Mouse (Mus musculus) embryonic facial prominence, embryonic 15.5 days (tissue): ENCODE data around the gene Ttc21a. TPM values are rescaled to one million over a fixed set of nuclear protein-coding genes. Genes with fewer than 3 reads are reported as not detected.

Source experiments
- ATAC-seq: fragments of 200-750 bp; cut with Nextera tagmentation; 2 replicates; pipeline ENCODE4 v1.8.0; 2017; ENCODE audit warnings: low read depth, moderate TSS enrichment; ENCODE audit not compliant: insufficient number of reproducible peaks, low FRiP score, low TSS enrichment
- H3K27ac ChIP-seq: fragments of 300-500 bp; sonication (generic); replicated peaks from 2 replicates; pipeline ENCODE4 v1.5.1; 2015; ENCODE audit warnings: mild to moderate bottlenecking, inconsistent platforms
- H3K27me3 ChIP-seq: fragments of 300-500 bp; sonication (generic); 2 replicates; pipeline ENCODE4 v1.6.1; 2015; ENCODE audit warnings: inconsistent platforms
- H3K36me3 ChIP-seq: fragments of 300-500 bp; sonication (generic); 2 replicates; pipeline ENCODE4 v1.6.1; 2015; ENCODE audit warnings: mild to moderate bottlenecking, inconsistent platforms
- H3K4me1 ChIP-seq: fragments of 300-500 bp; sonication (generic); 2 replicates; pipeline ENCODE4 v1.6.1; 2015; ENCODE audit warnings: inconsistent platforms
- H3K4me2 ChIP-seq: fragments of 300-500 bp; sonication (generic); replicated peaks from 2 replicates; pipeline ENCODE4 v1.6.1; 2015; ENCODE audit warnings: mild to moderate bottlenecking, inconsistent platforms
- H3K4me3 ChIP-seq: fragments of 300-500 bp; sonication (generic); replicated peaks from 2 replicates; pipeline ENCODE4 v1.5.1; 2015; ENCODE audit warnings: mild to moderate bottlenecking, inconsistent platforms
- H3K9ac ChIP-seq: fragments of 300-500 bp; sonication (generic); 2 replicates; pipeline ENCODE4 v1.6.1; 2015; ENCODE audit warnings: inconsistent platforms
- H3K9me3 ChIP-seq: fragments of 300-500 bp; sonication (generic); replicated peaks from 2 replicates; pipeline ENCODE4 v1.6.1; 2016; ENCODE audit warnings: inconsistent platforms
- WGBS: fragments of 180-500 bp; shearing (Covaris S2); methylation state at CpG from one replicate; pipeline ENCODE4 v1.1.7; 2015; 5-methylcytosine and 5-hydroxymethylcytosine counted together
- polyA plus RNA-seq: library from polyadenylated mRNA; unstranded; fragments of >200 nt; fragmentation: Nextera tagmentation; extraction: Ambion mirVana; gene quantifications from 2 replicates; pipeline ENCODE4 v1.2.1, GENCODE M21; 2015

Ttc21a gene
- polyA plus RNA-seq, 1 experiment from 2014 or later, result 2.6 TPM

DNA sequence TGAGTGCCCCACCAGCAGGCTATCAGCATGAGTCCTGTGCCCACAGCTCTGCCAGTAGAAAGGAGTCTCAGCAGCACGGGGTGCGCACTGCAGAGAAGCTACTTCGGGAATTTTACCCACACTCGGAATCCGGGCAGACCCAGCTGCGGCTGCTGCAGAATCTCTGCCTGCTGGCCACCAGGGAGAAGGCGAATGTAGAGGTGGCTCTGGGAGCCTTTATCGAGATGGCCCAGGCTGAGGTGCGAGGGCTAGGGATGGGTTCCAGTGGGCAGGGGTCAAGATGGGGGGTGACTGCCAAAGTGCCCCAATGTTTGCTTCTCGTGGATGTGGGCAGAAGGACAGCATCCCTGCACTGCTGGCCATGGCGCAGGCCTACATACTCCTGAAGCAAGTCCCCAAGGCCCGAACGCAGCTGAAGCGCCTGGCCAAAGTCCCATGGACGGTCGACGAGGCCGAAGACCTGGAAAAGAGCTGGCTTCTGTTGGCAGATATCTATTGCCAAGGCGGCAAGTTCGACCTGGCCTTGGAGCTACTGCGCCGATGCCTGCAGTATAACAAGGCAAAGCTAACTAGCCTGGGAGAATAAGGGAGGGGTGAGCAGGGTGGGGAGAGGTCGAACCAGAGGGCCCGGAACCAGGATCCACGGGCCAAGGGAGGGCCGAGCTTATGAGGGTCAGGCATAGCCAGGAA, 29.0 kb downstream of the Ttc21a start:
- Histone ChIP-seq H3K4me3 (no peak overlapping the region), H3K9me3 (no peaks in the 10 kb centered on the region), H3K36me3 (no peaks in the 10 kb centered on the region), H3K4me2 (no peak overlapping the region), H3K9ac (no peak overlapping the region), H3K4me1 (peaks cover 31% of the 10 kb centered on the region), H3K27me3 (no peaks in the 10 kb centered on the region), H3K27ac (no peak overlapping the region)
- WGBS, result 85% methylated on average over 26 of the region's 26 CpGs
- ATAC-seq, result no peak

DNA sequence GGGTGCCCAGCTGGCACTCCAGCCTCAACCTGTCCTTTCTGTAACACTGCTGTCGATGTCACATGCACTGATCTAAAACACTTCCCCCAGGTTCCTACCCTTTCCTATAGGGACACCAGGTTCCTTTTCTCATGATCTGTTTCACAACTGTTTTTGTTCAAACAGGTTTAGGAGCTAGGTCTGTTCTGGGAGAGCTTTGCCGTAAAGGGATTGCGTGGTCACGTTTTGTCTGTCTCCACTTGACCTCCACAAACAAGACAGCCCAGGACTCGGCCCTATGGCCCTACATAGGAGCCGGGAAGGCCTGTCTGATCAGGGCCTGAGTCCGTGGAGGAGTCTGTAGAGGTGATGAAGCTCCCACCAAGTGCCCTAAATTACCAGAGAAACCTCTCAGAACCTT, 32.4 kb downstream of the Ttc21a start:
- peaks cover 19% of the 10 kb centered on the region for H3K4me1 ChIP-seq
- no peak for ATAC-seq
- WGBS, result 81% methylated on average over 7 of the region's 7 CpGs
- H3K4me3 ChIP-seq, result no peak overlapping the region
- H3K9me3 ChIP-seq, result no peaks in the 10 kb centered on the region
- no peak overlapping the region for H3K4me2 ChIP-seq
- peaks cover 24% of the 10 kb centered on the region for H3K36me3 ChIP-seq
- no peak overlapping the region for H3K9ac ChIP-seq
- H3K27ac ChIP-seq, result no peak overlapping the region
- H3K27me3 ChIP-seq, result no peaks in the 10 kb centered on the region

DNA sequence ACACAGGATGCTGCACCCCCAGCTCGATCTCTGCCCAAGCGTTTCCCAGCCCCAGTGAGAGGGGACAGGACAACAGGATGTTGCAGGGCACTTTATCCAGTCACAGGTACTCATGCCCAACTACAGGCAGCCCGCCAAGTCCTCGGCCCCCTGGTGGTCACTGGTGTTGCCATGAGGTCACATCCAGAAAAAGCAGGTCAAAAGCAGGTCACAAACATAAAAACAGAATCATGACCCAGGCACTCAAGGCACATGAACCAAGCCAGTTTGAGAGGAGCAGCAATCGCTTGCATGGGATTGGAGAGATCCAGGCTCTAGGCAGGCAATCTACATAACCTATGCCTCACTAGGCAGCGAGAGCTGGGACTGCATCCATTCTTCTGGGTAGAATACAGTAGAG, 32.8 kb downstream of the Ttc21a start:
- H3K27ac ChIP-seq, result peak overlapping the region; percentile 66
- no peak overlapping the region for H3K9ac ChIP-seq
- no peaks in the 10 kb centered on the region for H3K27me3 ChIP-seq
- peaks cover 18% of the 10 kb centered on the region for H3K4me1 ChIP-seq
- no peak for ATAC-seq
- no peak overlapping the region for H3K4me2 ChIP-seq
- H3K9me3 ChIP-seq, result no peaks in the 10 kb centered on the region
- no peak overlapping the region for H3K4me3 ChIP-seq
- peaks cover 24% of the 10 kb centered on the region for H3K36me3 ChIP-seq
- WGBS, result 50% methylated on average over 6 of the region's 6 CpGs

DNA sequence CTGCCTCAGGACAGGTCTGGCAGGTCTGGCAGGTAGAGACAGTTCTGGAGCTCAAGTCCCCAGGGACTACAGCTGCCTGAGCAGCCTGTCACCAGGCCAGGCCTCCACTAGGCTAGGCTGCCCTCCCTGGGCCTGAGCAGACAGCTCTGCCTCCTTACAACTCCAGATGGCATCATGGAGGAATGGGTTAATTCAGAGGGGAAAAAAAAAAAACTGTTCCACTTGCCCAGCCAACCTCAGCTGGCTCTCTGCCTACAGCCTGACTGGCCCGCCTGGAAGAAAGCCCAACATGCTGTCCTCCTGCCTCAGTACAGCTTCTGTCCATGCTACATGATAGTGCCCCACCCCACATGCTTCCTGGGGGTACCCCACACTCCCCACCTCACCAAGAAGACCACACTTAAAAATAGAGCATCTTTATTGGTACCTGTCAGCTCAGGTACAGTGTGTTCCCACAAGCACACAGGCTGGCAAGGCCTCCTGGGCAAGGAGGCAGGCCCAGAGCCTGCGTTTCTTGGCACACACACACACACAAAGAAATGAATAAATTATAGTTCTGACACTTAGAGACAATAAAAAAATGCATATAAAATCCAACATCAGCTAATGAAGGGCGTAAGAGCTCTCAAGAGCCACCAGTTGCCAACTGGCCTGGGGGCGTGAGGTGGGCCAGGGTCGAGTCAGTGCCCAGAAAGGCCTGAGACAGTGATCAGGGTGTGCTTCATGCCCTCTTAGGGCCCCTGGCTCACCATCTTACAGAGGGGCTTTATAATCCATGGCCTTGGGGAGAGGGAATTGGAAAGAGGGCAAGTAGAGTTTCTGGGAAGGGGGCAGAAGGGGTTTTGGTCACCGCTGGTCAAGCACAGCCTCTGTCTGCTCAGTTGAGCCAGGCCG, 33.6 kb downstream of the Ttc21a start:
- H3K4me2 ChIP-seq, result no peak overlapping the region
- 63% methylated on average over 7 of the region's 7 CpGs for WGBS
- H3K4me1 ChIP-seq, result peaks cover 16% of the 10 kb centered on the region
- no peaks in the 10 kb centered on the region for H3K9me3 ChIP-seq
- H3K4me3 ChIP-seq, result no peak overlapping the region
- no peak overlapping the region for H3K9ac ChIP-seq
- peak overlapping the region; percentile 66 for H3K27ac ChIP-seq
- no peak for ATAC-seq
- H3K27me3 ChIP-seq, result no peaks in the 10 kb centered on the region
- peaks cover 24% of the 10 kb centered on the region for H3K36me3 ChIP-seq

DNA sequence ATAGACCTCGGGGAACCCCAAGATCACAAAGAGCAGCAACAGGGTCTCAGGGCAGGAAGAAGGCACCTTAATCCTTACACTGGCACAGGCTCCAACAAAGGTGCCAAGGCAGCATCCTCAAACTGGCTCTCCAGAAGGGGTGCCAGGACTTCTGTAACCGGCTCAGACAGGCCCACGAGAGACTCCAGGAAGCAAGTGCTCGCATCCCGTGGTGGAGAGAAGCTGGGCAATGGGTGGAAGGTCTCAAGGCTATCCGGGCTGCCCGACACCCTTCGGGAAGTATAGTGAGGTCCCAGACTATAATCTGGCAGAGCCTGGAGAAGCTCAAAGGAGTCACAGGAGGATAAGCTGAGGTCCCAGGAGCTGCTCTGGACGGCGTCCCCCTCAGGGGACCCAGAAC, 34.8 kb downstream of the Ttc21a start:
- no peaks in the 10 kb centered on the region for H3K9me3 ChIP-seq
- H3K4me2 ChIP-seq, result no peak overlapping the region
- ATAC-seq, result no peak
- no peak overlapping the region for H3K9ac ChIP-seq
- no peak overlapping the region for H3K27ac ChIP-seq
- H3K4me3 ChIP-seq, result no peak overlapping the region
- peaks cover 24% of the 10 kb centered on the region for H3K36me3 ChIP-seq
- 97% methylated on average over 10 of the region's 10 CpGs for WGBS
- no peaks in the 10 kb centered on the region for H3K27me3 ChIP-seq
- peaks cover 23% of the 10 kb centered on the region for H3K4me1 ChIP-seq

DNA sequence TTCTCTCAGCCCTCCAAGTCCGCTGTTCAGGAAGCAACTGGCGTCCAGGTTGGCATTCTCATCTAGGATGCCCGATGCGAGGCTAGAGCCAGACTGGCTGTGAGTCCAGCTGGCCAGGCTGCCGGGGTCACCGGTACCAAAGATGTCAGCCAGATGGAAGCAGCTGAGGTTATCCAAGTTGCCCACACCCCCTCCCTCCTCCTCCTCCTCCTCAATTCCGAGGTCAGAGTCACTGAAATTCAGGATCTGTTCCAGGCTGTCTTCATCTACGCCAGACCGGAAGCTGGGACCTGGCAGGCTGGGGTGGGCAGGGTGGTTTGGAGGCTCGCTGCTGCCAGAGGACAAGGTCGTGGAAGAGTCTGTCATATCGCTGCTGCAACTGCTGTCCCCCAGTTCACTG, 35.2 kb downstream of the Ttc21a start:
- H3K4me2 ChIP-seq, result no peak overlapping the region
- H3K36me3 ChIP-seq, result peaks cover 24% of the 10 kb centered on the region
- 88% methylated on average over 12 of the region's 12 CpGs for WGBS
- peaks cover 27% of the 10 kb centered on the region for H3K4me1 ChIP-seq
- H3K4me3 ChIP-seq, result no peak overlapping the region
- H3K9me3 ChIP-seq, result no peaks in the 10 kb centered on the region
- no peaks in the 10 kb centered on the region for H3K27me3 ChIP-seq
- no peak for ATAC-seq
- H3K27ac ChIP-seq, result no peak overlapping the region
- H3K9ac ChIP-seq, result no peak overlapping the region

DNA sequence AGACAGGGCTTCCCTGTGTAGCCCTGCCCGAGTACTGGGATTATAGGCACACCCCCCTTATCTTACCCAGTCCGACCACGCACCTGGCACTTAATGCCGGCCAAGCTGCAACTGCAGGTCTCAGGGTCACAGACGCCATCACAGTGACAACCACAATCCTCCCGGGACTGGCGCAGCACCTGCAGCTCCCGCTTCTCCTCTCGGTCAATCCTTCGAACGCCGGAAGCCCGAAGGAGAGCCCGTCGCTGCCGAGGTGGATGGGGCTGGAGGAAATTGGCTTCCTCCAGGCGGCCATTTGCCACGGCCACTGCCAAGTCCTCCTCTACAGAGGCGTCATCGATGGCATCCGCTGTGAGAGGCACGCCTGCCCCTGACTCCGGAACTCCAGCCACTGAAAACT, 35.9 kb downstream of the Ttc21a start:
- H3K27me3 ChIP-seq, result no peaks in the 10 kb centered on the region

DNA sequence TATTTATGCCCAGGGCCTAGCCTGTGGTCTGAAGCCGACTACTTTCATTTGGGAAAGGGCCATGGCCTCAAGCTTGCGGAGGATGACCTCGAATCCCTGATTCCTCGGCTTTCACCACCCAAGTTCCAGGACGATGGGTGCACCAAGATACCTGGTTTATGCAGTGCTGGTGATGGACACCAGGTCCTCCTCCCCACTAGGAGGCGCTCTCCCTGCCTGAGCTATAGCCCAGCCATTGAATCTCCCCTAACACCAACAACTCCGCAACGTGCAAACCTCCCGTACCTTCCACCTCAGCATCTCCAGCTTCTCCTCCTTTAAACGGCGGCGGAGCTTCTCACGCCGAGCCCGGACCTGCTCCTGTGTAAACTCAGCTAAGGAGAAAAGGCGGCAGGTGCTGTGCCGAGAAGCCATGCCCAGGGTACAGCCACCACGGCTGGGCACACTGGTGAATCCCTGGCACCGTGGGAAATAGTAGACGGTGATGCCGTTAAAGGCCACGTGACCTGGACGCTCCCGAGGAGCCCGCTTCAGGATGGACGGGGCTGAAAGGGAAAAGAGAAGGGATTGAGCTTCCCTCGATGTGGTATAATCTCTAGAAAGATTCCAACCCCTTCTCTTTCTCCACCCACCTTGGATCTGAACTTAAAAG, 36.6 kb downstream of the Ttc21a start:
- peaks cover 40% of the 10 kb centered on the region for H3K4me1 ChIP-seq

More for the DNA sequence above, 35.9 kb downstream of the Ttc21a start:
- Histone ChIP-seq H3K4me1 (peaks cover 34% of the 10 kb centered on the region), H3K4me2 (no peak overlapping the region), H3K27ac (no peak overlapping the region), H3K4me3 (no peak overlapping the region), H3K9me3 (no peaks in the 10 kb centered on the region), H3K36me3 (peaks cover 24% of the 10 kb centered on the region), H3K9ac (no peak overlapping the region)
- ATAC-seq, result no peak
- WGBS, result 91% methylated on average over 23 of the region's 23 CpGs

DNA sequence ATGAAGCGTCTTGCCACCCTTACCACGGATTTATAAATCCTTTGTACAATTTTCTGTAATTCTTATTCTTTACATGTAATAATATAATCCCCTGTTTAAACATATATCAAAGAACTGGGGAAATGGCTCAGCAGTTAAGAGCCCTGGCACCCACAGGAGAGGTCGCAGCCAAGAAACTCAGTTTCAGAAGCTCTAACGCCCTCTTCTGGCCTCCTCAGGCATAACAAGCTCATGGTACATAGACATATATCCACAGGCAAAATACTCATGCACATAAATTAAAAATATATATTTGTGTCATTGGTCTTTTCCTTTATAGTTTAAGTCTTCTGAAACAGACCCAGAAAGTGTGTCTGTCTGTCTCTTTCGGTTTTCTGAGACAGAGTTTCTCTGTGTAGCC, 37.2 kb downstream of the Ttc21a start:
- H3K36me3 ChIP-seq, result peaks cover 24% of the 10 kb centered on the region
- H3K4me2 ChIP-seq, result no peak overlapping the region
- H3K4me1 ChIP-seq, result peaks cover 45% of the 10 kb centered on the region
- H3K9ac ChIP-seq, result no peak overlapping the region
- no peaks in the 10 kb centered on the region for H3K27me3 ChIP-seq
- H3K4me3 ChIP-seq, result no peak overlapping the region
- H3K27ac ChIP-seq, result no peak overlapping the region
- no peaks in the 10 kb centered on the region for H3K9me3 ChIP-seq
- 80% methylated on average over 5 of the region's 5 CpGs for WGBS
- no peak for ATAC-seq

More for the DNA sequence above, 36.6 kb downstream of the Ttc21a start:
- ATAC-seq, result no peak
- no peak overlapping the region for H3K4me3 ChIP-seq
- 90% methylated on average over 27 of the region's 27 CpGs for WGBS
- no peaks in the 10 kb centered on the region for H3K27me3 ChIP-seq
- H3K4me2 ChIP-seq, result no peak overlapping the region
- no peak overlapping the region for H3K27ac ChIP-seq
- H3K36me3 ChIP-seq, result peaks cover 24% of the 10 kb centered on the region
- H3K9me3 ChIP-seq, result no peaks in the 10 kb centered on the region
- H3K9ac ChIP-seq, result no peak overlapping the region

DNA sequence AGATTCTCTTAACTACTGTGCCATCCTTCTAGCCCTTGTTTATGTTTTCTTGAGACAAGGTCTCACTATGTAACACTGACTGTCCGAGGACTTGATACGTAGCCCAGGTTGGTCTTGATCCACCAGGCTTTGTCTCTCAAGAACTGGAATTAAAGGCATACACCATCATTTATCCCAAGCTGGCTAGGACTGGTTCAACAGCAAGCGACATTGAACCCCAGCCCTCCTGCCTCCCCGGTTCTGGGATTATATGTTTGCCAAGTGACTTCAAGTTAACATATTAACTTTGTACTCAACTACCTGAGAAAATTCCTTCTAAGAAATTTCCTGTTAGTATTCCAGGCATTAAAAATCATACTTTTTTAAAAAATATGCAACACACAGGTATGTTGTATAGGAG, 37.9 kb downstream of the Ttc21a start:
- 91% methylated on average over 4 of the region's 4 CpGs for WGBS
- no peaks in the 10 kb centered on the region for H3K9me3 ChIP-seq
- no peak overlapping the region for H3K9ac ChIP-seq
- H3K4me1 ChIP-seq, result peaks cover 46% of the 10 kb centered on the region
- no peak for ATAC-seq
- H3K4me2 ChIP-seq, result no peak overlapping the region
- no peaks in the 10 kb centered on the region for H3K27me3 ChIP-seq
- no peak overlapping the region for H3K27ac ChIP-seq
- H3K36me3 ChIP-seq, result peaks cover 24% of the 10 kb centered on the region
- no peak overlapping the region for H3K4me3 ChIP-seq
